Mouse (Mus musculus): ENCODE data around the gene Rab9b.

GRCm38 (mm10) chrX:136904369-136904768, 35.8 kb upstream of the Rab9b start:
- TF ChIP-seq CTCF (IDR thresholded peaks at IDR 0.05) = no peak
- no peak for TF ChIP-seq EP300 (IDR thresholded peaks at IDR 0.05)
